Mouse (Mus musculus) myocyte (in vitro differentiated cells): ENCODE results near the gene Pld5.

Experiments used
- MYOG ChIP-seq, 3 experiments: IDR thresholded peaks; one replicate each; pipeline ENCODE4 v1.6.1; 2011; ENCODE audit warnings: control low read depth in 2 of 3, low read depth in 2 of 3, mild to moderate bottlenecking in 2 of 3; ENCODE audit not compliant: insufficient read length in 2 of 3, control insufficient read depth in 1 of 3, insufficient read depth in 1 of 3
- POLR2A ChIP-seq: IDR thresholded peaks from one replicate; pipeline ENCODE4 v1.6.1; 2011; ENCODE audit warnings: low read depth, mild to moderate bottlenecking, control low read depth, moderate library complexity; ENCODE audit not compliant: insufficient read length
- POLR2AphosphoS2 ChIP-seq: IDR thresholded peaks from one replicate; pipeline ENCODE4 v1.6.1; 2011; ENCODE audit warnings: low read depth, control low read depth; ENCODE audit not compliant: insufficient read length
- TCF12 ChIP-seq: IDR thresholded peaks from one replicate; pipeline ENCODE4 v1.6.1; 2011; ENCODE audit warnings: mild to moderate bottlenecking, control low read depth; ENCODE audit not compliant: poor library complexity, insufficient read depth, severe bottlenecking

- TF ChIP-seq MYOG (IDR thresholded peaks at IDR 0.05; ENCODE audit: control insufficient read depth in 1 of 3, insufficient read depth in 1 of 3, insufficient read length in 2 of 3, low read depth in 2 of 3) (no peak), POLR2A (no peak), TCF12 (no peak), POLR2AphosphoS2 (no peak)
Measured at GRCm38 (mm10) chr1:176024501-176024900, 250.6 kb downstream of the Pld5 start.
